In the genomic region with DNA sequence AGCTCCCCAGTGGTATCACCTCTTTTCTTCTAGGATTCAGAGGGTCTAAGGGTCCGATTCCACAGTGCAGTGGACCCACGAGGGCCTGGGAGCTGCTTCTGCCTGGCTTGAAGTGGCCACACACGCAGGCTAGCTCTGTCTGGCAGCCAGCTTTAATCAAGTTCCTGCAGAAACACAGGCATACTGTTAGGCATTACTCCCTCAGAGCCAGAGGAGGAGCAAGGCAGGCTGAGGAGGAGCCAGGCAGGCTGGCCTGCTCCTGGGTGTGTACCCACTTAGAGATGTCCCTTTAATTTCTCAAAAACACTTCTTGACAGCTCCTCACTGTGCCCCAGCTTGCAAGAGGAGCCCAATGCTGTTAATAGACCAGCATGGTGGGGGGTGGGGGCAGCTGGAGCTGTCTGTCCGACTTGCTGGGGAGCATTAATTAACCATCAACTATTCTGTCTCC, we compare ENCODE assay signal across 8 mouse cellular contexts.
A peak's percentile ranks its signal among the peaks of the same experiment; 100 is the strongest.
DNase-seq lines count a peak whose midpoint lies in the region; ATAC-seq lines count a peak whose summit lies in the region.

No protein-coding gene starts in this region.

- H3K4me3 ChIP-seq in heart, embryonic 15.5 days: no peak overlapping the region

- H3K9ac ChIP-seq in heart, embryonic 15.5 days: peak overlapping the region; percentile 34; the same call in 1 of the 2 replicates

- WGBS in heart, embryonic 15.5 days: 13% methylated on average over 4 of the region's 4 CpGs

- no peaks in the 10 kb centered on the region for H3K9me3 ChIP-seq in heart, embryonic 15.5 days (replicated peaks)

- DNase-seq in MEL-GATA-1-ER (ENCODE audit: extremely low read depth, low read depth): peak; percentile 49
- DNase-seq in embryo, embryonic 9.5 days (ENCODE audit: extremely low spot score): peak; percentile 33
- DNase-seq in kidney, postnatal 4 days: peak; percentile 43 to 61
- DNase-seq in c-Kit-positive CD71-positive TER-119-positive erythroid progenitor cells, embryonic 14.5 days (ENCODE audit: low spot score): no peak
- DNase-seq in ovary, postnatal 10 days (ENCODE audit: low spot score): no peak
- no peak for DNase-seq in gastrocnemius, adult 18-20 months (ENCODE audit: low spot score)

- H3K4me2 ChIP-seq in heart, embryonic 15.5 days: peak overlapping the region; percentile 23

- H3K36me3 ChIP-seq in heart, embryonic 15.5 days: no peaks in the 10 kb centered on the region

- no peaks in the 10 kb centered on the region for H3K27me3 ChIP-seq in heart, embryonic 15.5 days

- peaks cover 73% of the 10 kb centered on the region for H3K4me1 ChIP-seq in heart, embryonic 15.5 days (replicated peaks)

- H3K27ac ChIP-seq in heart, embryonic 15.5 days: peak overlapping the region; percentile 91

- ATAC-seq in heart, embryonic 15.5 days (replicated peaks; ENCODE audit: insufficient number of reproducible peaks, insufficient read depth, low FRiP score, low read depth): peak; percentile 81
- ATAC-seq in megakaryocyte progenitor cell, adult 5-6 weeks (replicated peaks; ENCODE audit: poor library complexity): peak; percentile 28; the same call in 1 of the 2 replicates

Comparison
In these comparisons a context has a peak if more than half of its experiments do, and no peak if none do; other contexts are left out.
1. DNase-seq: peak in MEL-GATA-1-ER (single experiment), embryo, embryonic 9.5 days (single experiment) and kidney, postnatal 4 days (2 of 2); none in c-Kit-positive CD71-positive TER-119-positive erythroid progenitor cells, embryonic 14.5 days (single experiment), ovary, postnatal 10 days (single experiment) and gastrocnemius, adult 18-20 months (single experiment).